Mouse (Mus musculus) liver, postnatal 0 days (tissue): ENCODE data around the gene Hjurp.

Experiments
- CTCF ChIP-seq: sonication (generic); IDR thresholded peaks from 2 replicates; pipeline ENCODE4 v1.5.1; 2016; ENCODE audit warnings: antibody characterized with exemption, low read depth
- EP300 ChIP-seq: IDR thresholded peaks from 2 replicates; pipeline ENCODE4 v1.6.1; 2016; ENCODE audit warnings: antibody characterized with exemption, low read depth, mild to moderate bottlenecking

GRCm38 (mm10) chr1:88323101-88323500 lies 45.7 kb upstream of the Hjurp start:
- TF ChIP-seq CTCF = no peak
- TF ChIP-seq EP300 = no peak
